ENCODE assay signal across 15 mouse cellular contexts in the genomic region with DNA sequence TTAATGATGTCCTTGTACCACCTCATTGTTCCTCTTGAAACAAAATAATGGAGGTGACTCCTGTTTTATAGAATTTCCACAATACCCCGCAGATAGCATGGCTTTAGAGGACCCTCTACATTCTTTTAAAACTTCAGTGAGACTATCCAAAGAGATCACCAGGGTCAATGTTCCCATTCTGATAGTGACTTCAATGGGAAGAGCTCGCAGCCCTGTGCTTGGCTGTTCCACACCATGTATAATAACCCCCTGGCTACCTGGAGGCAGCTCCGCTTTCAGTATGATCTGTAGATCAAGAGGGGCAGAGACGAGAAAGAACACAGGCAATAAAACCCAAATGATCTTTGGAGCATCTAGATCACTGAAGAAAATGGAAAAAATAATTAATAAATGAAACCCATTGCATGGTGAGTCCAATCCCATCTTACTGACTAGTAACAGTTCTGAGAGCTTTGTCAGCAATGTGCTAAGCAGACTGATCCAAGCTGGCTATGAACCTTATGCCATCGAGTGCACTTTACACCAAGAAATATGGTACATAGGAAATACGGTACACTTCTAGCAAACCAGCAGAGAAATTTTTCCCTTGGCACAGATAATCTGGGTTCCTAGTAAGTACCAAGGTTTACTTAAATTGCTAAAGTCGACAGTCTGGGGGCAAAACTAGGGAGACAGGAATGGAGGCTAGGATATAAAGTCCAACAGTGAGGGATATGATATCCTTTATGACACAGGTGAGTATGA.
"Had no signal": no experiment of that assay in that cellular context is flagged by ENCODE, and none has a peak within 500 bp of the region (broad histone marks: within the 10 kb centered on the region; RNA-seq: fewer than 3 reads in every experiment).

No protein-coding gene starts in this region.

- H3K4me1 ChIP-seq: liver, embryonic 12.5 days; stomach, embryonic 15.5 days had no signal

- H3K4me2 ChIP-seq: liver, embryonic 12.5 days; lung, embryonic 14.5 days; midbrain, embryonic 12.5 days; neural tube, embryonic 13.5 days; stomach, embryonic 15.5 days had no signal

- H3K27ac ChIP-seq: liver, embryonic 12.5 days; liver, embryonic 14.5 days; midbrain, embryonic 12.5 days; neural tube, embryonic 13.5 days; stomach, embryonic 15.5 days; stomach, postnatal 0 days had no signal

- H3K36me3 ChIP-seq: liver, embryonic 12.5 days; midbrain, embryonic 12.5 days; neural tube, embryonic 13.5 days; stomach, embryonic 15.5 days had no signal

- DNase-seq: lung, adult 18-20 months; lung, embryonic 14.5 days; lung, postnatal 10 days; lung, postnatal 4 days; right cerebral cortex, postnatal 14 days; thymus, adult 2 months; thymus, postnatal 25 days; thymus, postnatal 4 days had no signal

- H3K4me3 ChIP-seq: liver, embryonic 12.5 days; midbrain, embryonic 12.5 days; myocyte; neural tube, embryonic 13.5 days; stomach, embryonic 15.5 days had no signal

- H3K9me3 ChIP-seq: liver, embryonic 12.5 days; midbrain, embryonic 12.5 days; neural tube, embryonic 13.5 days; stomach, embryonic 15.5 days had no signal

- H3K9ac ChIP-seq: liver, embryonic 12.5 days; liver, embryonic 14.5 days; lung, embryonic 14.5 days; midbrain, embryonic 12.5 days; neural tube, embryonic 13.5 days; stomach, embryonic 15.5 days had no signal

- ATAC-seq: liver, embryonic 12.5 days had no signal

- H3K27me3 ChIP-seq: liver, embryonic 12.5 days; midbrain, embryonic 12.5 days; neural tube, embryonic 13.5 days; stomach, embryonic 15.5 days had no signal
